Mouse (Mus musculus) liver, embryonic 11.5 days (tissue): ENCODE measurements around the gene Gga3. TPM values are rescaled to one million over a fixed set of nuclear protein-coding genes. Genes with fewer than 3 reads are reported as not detected.
A peak's percentile ranks its signal among the peaks of the same experiment; 100 is the strongest.

Source experiments
- ATAC-seq: fragments of 200-750 bp; cut with Nextera tagmentation; replicated peaks from 2 replicates; pipeline ENCODE4 v1.8.0; 2017; ENCODE audit warnings: moderate number of reproducible peaks, mild to moderate bottlenecking, moderate TSS enrichment, moderate library complexity; ENCODE audit not compliant: low FRiP score
- DNase-seq: peaks from one replicate; pipeline ENCODE4 v3.0.0-alpha.2; 2017; ENCODE audit warnings: low spot score
- H3K27ac ChIP-seq: fragments of 300-500 bp; sonication (generic); 2 replicates; pipeline ENCODE4 v1.5.1; 2014; ENCODE audit warnings: mild to moderate bottlenecking, low read depth, low read length, control low read depth
- H3K27me3 ChIP-seq: fragments of 300-500 bp; sonication (generic); replicated peaks from 2 replicates; pipeline ENCODE4 v1.6.1; 2014; ENCODE audit warnings: low read length, mixed read lengths; ENCODE audit not compliant: control insufficient read depth, insufficient read depth
- H3K36me3 ChIP-seq: fragments of 300-500 bp; sonication (generic); 2 replicates; pipeline ENCODE4 v1.6.1; 2014; ENCODE audit warnings: mild to moderate bottlenecking, low read length, moderate library complexity, mixed read lengths; ENCODE audit not compliant: control insufficient read depth, insufficient read depth
- H3K4me1 ChIP-seq: fragments of 300-500 bp; sonication (generic); replicated peaks from 2 replicates; pipeline ENCODE4 v1.6.1; 2014; ENCODE audit warnings: low read length, mixed read lengths; ENCODE audit not compliant: control insufficient read depth, insufficient read depth
- H3K4me2 ChIP-seq: fragments of 300-500 bp; sonication (generic); 2 replicates; pipeline ENCODE4 v1.6.1; 2014; ENCODE audit warnings: mild to moderate bottlenecking, control low read depth, moderate library complexity
- H3K4me3 ChIP-seq: fragments of 300-500 bp; sonication (generic); 2 replicates; pipeline ENCODE4 v1.5.1; 2014; ENCODE audit warnings: low read depth, low read length, control low read depth
- H3K9ac ChIP-seq: fragments of 300-500 bp; sonication (generic); 2 replicates; pipeline ENCODE4 v1.6.1; 2014; ENCODE audit warnings: low read depth, low read length, control low read depth
- H3K9me3 ChIP-seq: fragments of 300-500 bp; sonication (generic); 2 replicates; pipeline ENCODE4 v1.6.1; 2016; ENCODE audit warnings: low read length, inconsistent platforms, mixed read lengths; ENCODE audit not compliant: control insufficient read depth
- WGBS: fragments of 180-500 bp; shearing (Covaris S2); extraction: QIAGEN DNeasy Blood & Tissue Kit; methylation state at CpG from one replicate; pipeline ENCODE4 v1.1.7; 2014; 5-methylcytosine and 5-hydroxymethylcytosine counted together
- polyA plus RNA-seq: library from polyadenylated mRNA; unstranded; fragments of >200 nt; fragmentation: Nextera tagmentation; extraction: Ambion mirVana; gene quantifications from 2 replicates; pipeline ENCODE4 v1.2.1, GENCODE M21; 2014

Gga3 gene
- polyA plus RNA-seq, 1 experiment from 2014 or later = 23.6 TPM

DNA sequence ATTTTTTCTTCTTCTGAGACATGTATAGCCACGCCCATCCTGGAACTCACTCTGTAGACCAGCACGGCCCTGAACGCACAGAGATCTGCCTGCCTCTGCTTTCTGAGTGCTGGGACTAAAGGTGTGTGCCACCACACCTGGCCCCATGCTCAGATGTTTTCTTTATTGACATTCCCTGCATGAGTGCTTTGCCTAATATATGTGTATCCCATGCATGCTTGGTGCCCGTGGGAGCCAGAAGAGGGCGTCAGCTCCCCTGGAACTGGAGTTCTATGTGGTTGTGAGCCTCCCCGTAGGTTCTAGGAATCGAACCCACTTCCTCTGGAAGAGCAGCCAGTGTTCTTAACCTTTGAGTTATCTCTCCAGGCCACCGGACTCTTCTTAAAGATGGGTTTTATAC, 31.2 kb upstream of the Gga3 start:
- Histone ChIP-seq H3K36me3 (no peaks in the 10 kb centered on the region), H3K4me1 (peaks cover 8% of the 10 kb centered on the region), H3K9me3 (no peaks in the 10 kb centered on the region), H3K27ac (no peak overlapping the region), H3K9ac (no peak overlapping the region), H3K27me3 (no peaks in the 10 kb centered on the region), H3K4me3 (no peak overlapping the region), H3K4me2 (no peak overlapping the region)
- ATAC-seq (no peak), DNase-seq (no peak)
- WGBS = 80% methylated on average over 8 of the region's 8 CpGs

DNA sequence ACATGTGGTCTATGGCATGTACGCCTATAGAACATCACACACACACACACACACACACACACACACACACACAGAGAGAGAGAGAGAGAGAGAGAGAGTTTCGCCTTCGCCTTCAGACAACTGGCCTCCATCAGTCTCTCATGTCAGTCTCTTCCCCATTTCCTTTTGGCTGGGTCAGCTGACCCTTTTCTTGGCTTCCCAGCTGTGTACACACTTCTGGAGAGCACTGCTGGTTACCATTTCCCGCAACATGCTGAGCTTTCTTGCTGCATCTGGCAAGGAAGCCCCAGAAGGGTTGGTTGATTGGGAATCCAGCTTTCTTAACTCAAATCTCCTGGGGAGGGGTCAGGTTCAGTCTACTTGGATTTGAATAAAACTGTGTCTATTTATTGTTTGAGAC, 30.3 kb upstream of the Gga3 start:
- no peak for ATAC-seq
- H3K4me3 ChIP-seq = no peak overlapping the region
- no peak for DNase-seq
- H3K4me2 ChIP-seq = no peak overlapping the region
- peaks cover 5% of the 10 kb centered on the region for H3K4me1 ChIP-seq
- H3K27me3 ChIP-seq = no peaks in the 10 kb centered on the region
- no peaks in the 10 kb centered on the region for H3K9me3 ChIP-seq
- H3K9ac ChIP-seq = no peak overlapping the region
- H3K36me3 ChIP-seq = no peaks in the 10 kb centered on the region
- 74% methylated on average over 4 of the region's 4 CpGs for WGBS
- H3K27ac ChIP-seq = no peak overlapping the region

DNA sequence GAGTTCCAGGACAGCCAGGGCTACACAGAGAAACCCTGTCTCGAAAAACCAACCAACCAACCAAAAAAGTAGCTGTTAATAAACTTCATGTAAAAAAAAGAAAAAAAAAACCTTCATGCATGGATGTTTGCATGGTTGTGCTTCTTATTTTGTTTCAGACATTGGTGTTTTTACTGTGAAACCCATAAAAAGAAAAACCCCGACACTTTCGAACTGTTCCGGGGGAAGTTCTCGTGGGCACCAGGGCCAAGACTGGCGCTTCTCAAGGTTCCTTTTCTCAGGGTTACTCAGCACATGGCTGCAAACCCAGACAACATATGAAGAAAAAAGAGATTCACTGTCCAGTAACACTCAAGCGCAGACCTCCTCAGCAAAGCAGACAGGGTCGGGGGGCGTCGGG, 29.0 kb upstream of the Gga3 start:
- Histone ChIP-seq H3K27me3 (no peaks in the 10 kb centered on the region), H3K9me3 (no peaks in the 10 kb centered on the region), H3K4me3 (no peak overlapping the region), H3K9ac (no peak overlapping the region), H3K4me2 (no peak overlapping the region), H3K36me3 (no peaks in the 10 kb centered on the region), H3K27ac (no peak overlapping the region), H3K4me1 (peaks cover 7% of the 10 kb centered on the region)
- no peak for ATAC-seq
- DNase-seq = no peak
- WGBS = 77% methylated on average over 10 of the region's 10 CpGs

DNA sequence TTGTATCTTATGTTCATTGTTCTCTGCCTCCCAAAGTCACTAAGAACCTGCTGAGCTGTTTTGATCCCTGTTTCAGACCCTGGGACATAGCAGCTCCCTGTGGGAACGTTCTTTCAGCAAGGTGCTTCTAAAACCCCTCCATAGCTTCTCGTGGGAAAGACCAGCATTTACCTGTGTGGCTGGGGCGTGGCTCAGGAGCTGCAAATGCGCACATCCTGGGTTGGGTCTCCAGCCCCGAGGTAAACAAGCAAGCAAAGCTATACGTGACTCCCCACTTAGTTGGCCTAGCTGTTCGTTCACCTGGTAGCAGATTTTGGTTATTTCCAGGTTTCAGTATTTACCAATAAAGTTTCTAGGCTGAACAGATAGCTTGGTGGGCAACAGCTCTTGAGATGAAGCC, 28.4 kb upstream of the Gga3 start:
- ATAC-seq = no peak
- Histone ChIP-seq H3K4me3 (no peak overlapping the region), H3K4me2 (no peak overlapping the region), H3K27me3 (no peaks in the 10 kb centered on the region), H3K27ac (no peak overlapping the region), H3K9me3 (no peaks in the 10 kb centered on the region), H3K36me3 (no peaks in the 10 kb centered on the region), H3K4me1 (peaks cover 7% of the 10 kb centered on the region), H3K9ac (no peak overlapping the region)
- no peak for DNase-seq
- 71% methylated on average over 7 of the region's 7 CpGs for WGBS

DNA sequence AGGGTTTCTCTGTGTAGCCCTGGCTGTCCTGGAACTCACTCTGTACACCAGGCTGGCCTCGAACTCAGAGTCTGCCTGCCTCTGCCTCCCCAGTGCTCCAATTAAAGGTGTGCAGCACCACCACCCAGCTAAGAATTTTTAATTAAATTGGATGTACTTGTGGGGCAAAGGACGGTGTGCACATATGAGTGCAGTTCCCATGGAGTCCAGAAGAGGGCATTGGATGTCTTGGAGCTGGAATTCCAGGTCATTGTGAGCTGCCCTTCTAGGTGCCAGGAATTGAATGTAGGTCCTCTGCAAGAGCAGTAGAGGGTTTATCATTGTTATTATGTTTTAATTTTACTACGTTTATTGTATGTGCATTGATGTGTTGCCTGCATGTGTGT, 27.6 kb upstream of the Gga3 start:
- Histone ChIP-seq H3K4me1 (peaks cover 14% of the 10 kb centered on the region), H3K9me3 (no peaks in the 10 kb centered on the region), H3K4me3 (peak overlapping the region; percentile 14; the same call in 1 of the 2 replicates), H3K9ac (peak overlapping the region; percentile 12; the same call in 1 of the 2 replicates), H3K36me3 (no peaks in the 10 kb centered on the region), H3K4me2 (peak overlapping the region; percentile 56), H3K27ac (no peak overlapping the region), H3K27me3 (no peaks in the 10 kb centered on the region)
- WGBS = 17% methylated on average over 3 of the region's 3 CpGs
- ATAC-seq (no peak), DNase-seq (no peak)

DNA sequence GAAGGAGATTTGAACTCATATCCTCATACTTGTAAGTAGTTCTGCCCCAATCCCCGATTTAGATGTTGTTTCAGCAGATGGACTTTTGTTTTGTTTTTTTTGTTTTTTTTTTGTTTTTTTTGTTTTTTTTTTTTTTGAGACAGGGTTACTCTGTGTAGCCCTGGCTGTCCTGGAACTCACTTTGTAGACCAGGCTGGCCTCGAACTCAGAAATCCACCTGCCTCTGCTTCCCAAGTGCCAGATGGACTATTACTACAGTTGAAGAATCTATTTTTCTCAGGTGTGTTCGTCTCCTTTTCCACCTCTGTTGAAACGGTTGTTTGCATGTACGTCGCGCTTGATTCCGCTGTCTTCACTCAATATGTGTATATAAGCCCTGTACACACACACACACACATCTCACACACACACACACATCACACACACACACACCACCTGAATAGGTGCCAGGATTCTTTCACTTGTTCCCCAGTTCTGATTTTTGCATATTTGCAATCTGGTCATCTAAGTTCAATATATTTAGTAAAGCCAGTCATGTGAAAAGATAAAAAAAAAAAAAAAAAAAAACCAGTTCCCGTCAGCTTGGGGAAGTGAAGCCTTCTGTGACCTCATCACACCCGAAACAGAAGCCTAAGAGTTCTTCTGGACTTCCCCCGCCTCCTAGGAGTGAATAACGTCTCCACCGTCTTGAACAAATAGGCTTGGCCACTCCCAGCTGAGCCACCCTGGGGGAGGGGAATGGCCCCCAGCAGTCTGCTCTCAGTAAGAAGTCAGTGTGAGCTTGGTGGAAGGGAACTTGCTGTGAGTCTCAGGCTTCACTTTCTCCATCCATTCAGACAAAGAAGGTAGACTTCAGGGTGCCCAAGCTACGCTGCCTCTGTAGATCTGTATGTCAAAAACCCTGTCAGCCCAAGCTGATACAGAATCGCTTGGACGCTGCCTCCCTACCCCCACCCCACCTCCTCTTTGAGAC, 27.0 kb upstream of the Gga3 start:
- H3K4me2 ChIP-seq = peak overlapping the region; percentile 56
- no peaks in the 10 kb centered on the region for H3K27me3 ChIP-seq
- DNase-seq (peak; percentile 45), ATAC-seq (no peak)
- H3K9ac ChIP-seq = peak overlapping the region; percentile 12; the same call in 1 of the 2 replicates
- H3K36me3 ChIP-seq = no peaks in the 10 kb centered on the region
- 46% methylated on average over 16 of the region's 16 CpGs for WGBS
- peak overlapping the region; percentile 14; the same call in 1 of the 2 replicates for H3K4me3 ChIP-seq
- H3K27ac ChIP-seq = no peak overlapping the region
- no peaks in the 10 kb centered on the region for H3K9me3 ChIP-seq
- peaks cover 17% of the 10 kb centered on the region for H3K4me1 ChIP-seq

DNA sequence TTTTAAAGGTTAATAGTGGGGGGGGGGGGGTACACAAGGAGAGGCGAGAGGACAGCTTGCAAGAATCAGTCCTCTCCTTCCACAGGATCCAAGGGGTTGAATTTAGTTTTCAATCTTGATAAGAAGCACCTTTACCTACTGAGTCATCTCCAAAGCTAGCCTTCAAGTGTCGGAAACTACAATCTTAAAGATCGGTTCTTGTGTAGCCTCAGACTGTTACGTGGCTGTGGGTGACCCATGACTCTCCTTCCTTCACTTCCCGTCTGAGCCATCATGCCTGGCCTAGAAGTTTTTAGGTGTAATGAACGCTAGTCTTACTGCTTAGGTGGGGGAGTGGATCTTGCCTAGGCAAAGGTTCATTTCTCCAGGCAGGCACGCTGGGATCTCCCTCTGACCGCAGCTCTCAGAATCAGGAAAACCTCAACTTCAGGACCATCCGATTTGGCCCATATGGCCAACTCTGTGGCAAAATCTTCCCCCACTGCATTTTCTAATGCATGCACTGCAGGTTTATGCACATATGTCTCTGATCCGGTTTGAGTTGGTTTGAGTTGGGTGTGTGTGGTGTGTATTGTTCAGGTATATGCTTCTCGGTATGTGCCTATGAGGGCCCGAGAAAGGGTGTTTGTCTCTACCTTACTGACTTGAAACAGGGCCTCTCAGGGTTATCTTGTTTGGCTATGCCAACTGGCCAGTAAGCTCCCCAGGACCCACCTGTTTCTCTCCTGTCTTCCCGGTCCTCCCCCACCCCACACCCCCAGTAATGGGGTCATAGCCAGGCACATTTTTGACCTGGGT, 26.1 kb upstream of the Gga3 start:
- Histone ChIP-seq H3K9ac (no peak overlapping the region), H3K9me3 (no peaks in the 10 kb centered on the region), H3K4me1 (peaks cover 17% of the 10 kb centered on the region), H3K4me3 (no peak overlapping the region), H3K36me3 (no peaks in the 10 kb centered on the region), H3K27me3 (no peaks in the 10 kb centered on the region), H3K27ac (no peak overlapping the region), H3K4me2 (no peak overlapping the region)
- 75% methylated on average over 13 of the region's 13 CpGs for WGBS
- ATAC-seq = no peak
- no peak for DNase-seq

DNA sequence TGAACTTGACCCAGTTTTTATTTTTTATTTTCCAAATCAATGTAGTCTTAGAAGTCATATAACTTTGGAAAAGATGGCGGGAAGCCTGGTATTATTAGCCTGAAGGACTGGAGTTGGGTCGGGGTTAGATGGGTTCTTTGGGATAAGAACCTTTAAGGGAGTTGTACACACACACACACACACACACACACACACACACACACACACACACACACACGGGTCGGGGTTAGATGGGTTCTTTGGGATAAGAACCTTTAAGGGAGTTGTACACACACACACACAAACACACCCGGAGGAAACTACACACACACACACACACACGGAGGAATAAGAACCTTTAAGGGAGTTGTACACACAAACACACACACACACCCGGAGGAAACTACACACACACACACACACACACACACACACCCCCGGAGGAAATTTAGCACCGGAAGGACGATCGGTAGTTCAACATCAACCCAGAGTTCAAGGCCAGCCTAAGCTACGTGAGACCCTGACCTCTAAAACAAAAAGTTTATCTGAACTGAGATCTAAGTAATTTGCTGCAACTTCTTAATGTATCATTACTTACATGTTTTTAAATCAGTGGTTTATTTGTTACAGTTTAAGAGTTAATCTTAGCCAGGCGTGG, 24.7 kb upstream of the Gga3 start:
- H3K4me2 ChIP-seq = peak overlapping the region; percentile 65
- no peaks in the 10 kb centered on the region for H3K27me3 ChIP-seq
- ATAC-seq (peak; percentile 13), DNase-seq (no peak)
- peak overlapping the region; percentile 64 for H3K9ac ChIP-seq
- H3K27ac ChIP-seq = peak overlapping the region; percentile 32; the same call in 1 of the 2 replicates
- H3K4me1 ChIP-seq = peaks cover 17% of the 10 kb centered on the region
- no peaks in the 10 kb centered on the region for H3K9me3 ChIP-seq
- WGBS = 42% methylated on average over 13 of the region's 13 CpGs
- H3K36me3 ChIP-seq = no peaks in the 10 kb centered on the region
- H3K4me3 ChIP-seq = peak overlapping the region; percentile 84
